Mouse (Mus musculus) heart, postnatal 10 days (tissue): ENCODE data around the gene Rnf214. TPM values are rescaled to one million over a fixed set of nuclear protein-coding genes. Genes with fewer than 3 reads are reported as not detected.

Source experiments
- DNase-seq, 2 experiments: peaks; one replicate each; pipeline ENCODE4 v3.0.0; 2021
- intact Hi-C: fragments of 180-260 bp; cut with DNase I; formaldehyde crosslinking; loops from one replicate; pipeline ENCODE4 v1.15.1; 2025
- total RNA-seq, 2 experiments: library from RNA; stranded (reverse); gene quantifications; 2 replicates each; pipeline ENCODE4 v1.2.3; 2021

Gene Rnf214
- total RNA-seq, result 10 to 100 TPM; 33.5 to 35.9 TPM

DNA sequence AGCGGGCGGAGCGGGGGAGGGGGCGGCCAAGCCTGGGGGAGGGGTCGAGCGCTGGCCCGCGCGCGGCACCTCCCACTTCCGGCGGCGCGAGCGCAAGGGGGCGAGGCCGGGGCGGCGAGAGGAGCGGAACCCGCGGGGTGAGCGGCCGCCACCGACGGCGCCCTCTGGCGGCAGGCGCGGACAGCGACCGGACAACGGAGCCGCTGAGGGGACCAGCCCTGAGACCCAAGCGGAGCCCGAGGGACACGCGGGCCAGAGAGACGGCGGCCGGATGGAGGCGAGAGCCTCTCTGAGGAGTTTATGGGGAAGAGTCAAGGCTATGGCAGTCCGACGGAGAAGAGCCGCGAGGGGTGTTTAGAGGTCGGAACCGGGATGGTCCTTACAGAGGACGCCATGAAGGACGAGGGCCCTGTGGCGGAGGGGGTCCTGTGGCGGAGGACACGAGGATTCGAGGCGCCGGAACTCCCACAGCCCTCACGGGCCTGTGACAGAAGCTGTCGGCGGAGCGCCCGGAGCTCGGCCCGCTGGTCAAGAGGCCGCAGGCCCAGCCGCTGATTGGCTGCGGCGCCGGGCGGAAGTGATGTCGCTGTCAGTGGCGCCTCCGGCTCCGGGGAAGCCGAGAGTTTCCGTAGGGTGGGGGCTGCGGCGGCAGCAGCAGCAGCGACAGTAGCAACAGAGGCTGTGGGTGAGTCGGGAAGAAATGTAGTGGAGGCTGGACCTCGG, at the start of gene Rnf214, which contains the start of gene Pcsk7:
Gene Rnf214 (minus strand): TSS at position 557 of the 723 bp plus-strand sequence.
Gene Pcsk7 (plus strand): TSS at position 143 of the 723 bp plus-strand sequence.
- intact Hi-C loops, result loop anchor here (5.0 kb wide), 1 partner anchor 46 kb away; no protein-coding TSS in a partner anchor
- peak; percentile 94 to 95 for DNase-seq

DNA sequence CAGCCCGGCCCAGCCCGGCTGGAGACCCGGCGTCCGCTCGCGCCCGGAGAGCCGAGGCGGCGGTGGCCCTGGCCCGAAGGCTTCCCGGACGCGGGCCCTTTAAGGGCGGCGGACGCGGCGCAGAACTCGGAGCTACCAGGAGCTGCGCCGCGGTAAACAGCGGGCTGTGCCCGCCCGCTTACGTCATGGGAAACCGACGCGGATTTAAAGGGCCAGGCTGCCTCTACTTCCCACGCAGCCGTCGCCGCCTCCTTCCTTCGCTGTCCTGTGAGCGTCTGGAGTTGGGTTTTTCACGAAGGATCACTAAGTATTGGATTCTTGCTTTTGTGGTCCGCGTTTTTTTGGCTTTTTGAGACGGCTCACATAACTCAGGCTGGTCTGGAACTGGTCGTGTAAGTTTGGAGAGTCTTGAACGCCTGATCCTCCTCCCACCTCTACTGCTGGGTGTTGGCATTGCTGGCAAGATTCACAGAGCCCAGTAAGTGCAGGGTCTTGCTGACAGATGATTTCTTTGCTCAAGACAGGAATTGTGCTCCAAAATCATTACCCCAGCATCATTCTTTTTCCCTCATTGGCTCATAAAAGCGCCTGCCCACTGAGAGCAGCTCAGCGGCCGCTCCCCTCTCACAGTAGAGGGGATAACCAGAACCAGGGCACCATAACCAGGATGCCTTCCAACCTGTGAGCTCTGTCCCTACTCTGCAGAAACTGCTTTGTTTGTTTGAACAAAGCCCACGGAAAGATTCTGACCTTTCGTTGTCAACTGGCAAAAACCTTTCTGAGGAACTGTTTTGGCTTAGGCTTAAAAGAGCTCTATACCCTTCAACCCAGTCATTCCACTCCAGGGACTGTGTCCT, 48.6 kb upstream of the Rnf214 start, which contains the start of gene Sidt2:
Gene Sidt2 (minus strand): TSS at position 152 of the 857 bp plus-strand sequence.
- intact Hi-C loops, result no loop called here
- peak; percentile 91 to 93 for DNase-seq

DNA sequence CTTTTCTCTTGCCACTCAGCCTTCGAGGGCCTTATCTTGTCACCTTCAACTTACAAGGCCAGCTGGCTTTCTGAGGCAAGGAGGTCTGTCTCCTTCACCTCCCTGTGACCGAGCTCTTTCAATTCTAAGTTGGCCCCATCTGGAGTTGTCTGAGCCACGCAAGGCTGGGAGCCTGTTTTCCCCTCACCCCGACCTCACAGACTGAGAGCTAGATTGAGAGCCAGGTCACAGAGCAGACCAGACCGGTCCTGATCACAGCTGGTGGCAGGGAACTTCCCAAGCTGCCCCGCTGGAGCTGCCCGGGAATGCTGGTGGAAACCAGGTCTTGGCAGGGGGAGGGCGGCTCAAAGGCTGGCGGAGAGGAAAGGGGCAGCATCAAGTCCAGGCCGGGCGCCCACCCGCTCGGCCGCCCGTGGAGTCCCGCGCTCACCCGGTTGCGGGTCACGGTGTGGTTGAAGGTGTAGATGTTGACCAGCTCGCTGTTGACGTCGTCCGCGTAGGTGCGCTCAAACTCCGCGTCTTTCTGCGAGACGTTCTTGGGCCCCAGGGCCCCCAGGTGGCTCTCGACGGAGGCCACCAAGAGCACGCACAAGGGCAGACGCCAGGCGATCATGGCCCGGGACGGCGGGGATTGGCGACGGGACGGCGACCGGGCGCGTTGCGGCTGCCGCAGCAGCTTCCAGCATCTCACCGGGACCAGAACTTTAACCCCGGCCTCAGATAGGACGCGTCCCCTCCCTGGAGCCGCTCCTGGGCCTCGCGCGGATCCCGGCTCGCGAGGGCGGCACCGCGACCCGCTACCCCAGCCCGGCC, 47.8 kb upstream of the Rnf214 start:
- peak; percentile 61 to 72 for DNase-seq
- intact Hi-C loops, result loop anchor here (5.0 kb wide), 1 partner anchor 47 kb away; the partner anchor contains the start of genes Pcsk7 and Rnf214

GRCm38 (mm10) chr9:45953511-45954293, 47.0 kb upstream of the Rnf214 start:
- intact Hi-C loops, result loop anchor here (5.0 kb wide), 1 partner anchor 46 kb away; the partner anchor contains the start of genes Pcsk7 and Rnf214
- no peak for DNase-seq

- intact Hi-C loops, result loop anchor here (5.0 kb wide), 1 partner anchor 46 kb away; the partner anchor contains the start of genes Pcsk7 and Rnf214
- no peak for DNase-seq
Observed at GRCm38 (mm10) chr9:45952890-45953289, 46.2 kb upstream of the Rnf214 start.

- intact Hi-C loops, result loop anchor here (5.0 kb wide), 1 partner anchor 45 kb away; the partner anchor contains the start of genes Pcsk7 and Rnf214
Observed at GRCm38 (mm10) chr9:45952057-45952456, 45.3 kb upstream of the Rnf214 start.

DNA sequence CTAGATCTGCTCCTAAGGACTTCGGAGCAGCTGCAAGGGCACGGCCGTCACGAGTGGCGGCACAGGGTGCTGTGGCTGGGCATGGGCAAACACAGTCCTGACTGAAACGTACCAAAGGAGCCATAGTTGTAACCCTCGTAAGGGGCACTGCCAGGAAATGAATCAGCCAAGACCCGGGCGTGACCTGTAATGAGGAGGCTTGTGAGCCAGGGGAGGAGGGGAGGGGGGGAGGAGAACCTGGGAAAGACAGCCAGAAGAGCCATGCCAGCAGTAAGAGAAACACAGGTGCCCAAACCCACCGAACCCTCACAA, 40.1 kb upstream of the Rnf214 start:
- intact Hi-C loops, result no loop called here
- DNase-seq, result no peak

More at GRCm38 (mm10) chr9:45952057-45952456, 45.3 kb upstream of the Rnf214 start:
- DNase-seq, result no peak

DNA sequence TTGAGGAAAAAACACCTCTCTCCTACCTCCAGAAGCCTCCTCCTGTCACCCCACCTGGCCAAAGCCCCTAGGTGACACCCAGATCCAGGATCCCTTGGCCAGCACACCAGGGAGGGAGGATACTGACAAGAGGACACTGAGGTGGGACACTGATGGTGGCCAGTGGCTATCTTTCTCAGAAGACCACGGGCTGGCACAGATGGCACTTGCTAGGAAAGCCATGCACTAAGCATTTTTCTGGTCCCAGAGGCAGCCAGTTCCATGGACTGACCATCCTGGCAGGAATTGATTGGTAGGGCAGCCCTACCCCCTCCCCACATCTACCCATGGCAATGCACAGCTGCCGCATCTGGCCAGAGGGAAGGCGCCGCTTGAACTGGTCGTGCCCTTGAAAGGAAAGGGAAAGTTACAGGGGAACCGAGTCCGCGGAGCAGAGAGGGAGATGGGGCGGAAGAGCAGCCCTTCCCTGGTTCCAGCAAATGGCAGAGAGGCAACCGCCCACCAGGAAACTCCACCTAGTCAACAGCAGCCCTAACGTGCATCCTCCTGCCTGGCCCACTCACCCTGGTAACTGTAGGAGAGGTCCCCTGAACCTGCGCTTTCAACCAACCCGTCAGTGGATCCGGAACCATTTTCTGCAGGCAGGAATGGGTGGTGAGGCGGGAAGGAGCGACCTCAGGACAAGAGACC, 39.6 kb upstream of the Rnf214 start:
- intact Hi-C loops, result no loop called here
- DNase-seq, result no peak

DNA sequence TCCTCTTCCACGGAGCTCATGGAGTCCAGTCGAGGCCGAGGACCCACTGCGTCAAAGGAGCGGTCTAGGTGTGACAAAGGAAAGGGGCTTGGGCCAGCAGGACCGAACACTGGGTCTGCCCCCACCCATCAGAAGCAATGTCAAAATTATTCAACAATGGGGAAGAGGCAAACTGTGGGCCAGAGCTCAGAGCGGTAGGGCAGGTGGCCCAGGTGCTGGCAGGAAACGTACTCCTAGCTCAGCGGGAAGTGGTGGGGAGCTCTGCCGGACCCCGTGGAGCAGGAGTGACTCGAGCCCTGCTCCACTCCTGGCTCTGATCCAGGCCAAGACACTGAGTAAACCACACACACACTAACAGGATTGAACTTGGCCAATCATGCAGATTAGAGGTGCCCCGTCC, 39.0 kb upstream of the Rnf214 start:
- intact Hi-C loops, result no loop called here
- no peak for DNase-seq

- no peak for DNase-seq
- intact Hi-C loops, result no loop called here
Observed at GRCm38 (mm10) chr9:45944506-45945400, 38.0 kb upstream of the Rnf214 start.

GRCm38 (mm10) chr9:45943628-45944505, 37.2 kb upstream of the Rnf214 start:
- DNase-seq, result no peak
- intact Hi-C loops, result no loop called here

DNA sequence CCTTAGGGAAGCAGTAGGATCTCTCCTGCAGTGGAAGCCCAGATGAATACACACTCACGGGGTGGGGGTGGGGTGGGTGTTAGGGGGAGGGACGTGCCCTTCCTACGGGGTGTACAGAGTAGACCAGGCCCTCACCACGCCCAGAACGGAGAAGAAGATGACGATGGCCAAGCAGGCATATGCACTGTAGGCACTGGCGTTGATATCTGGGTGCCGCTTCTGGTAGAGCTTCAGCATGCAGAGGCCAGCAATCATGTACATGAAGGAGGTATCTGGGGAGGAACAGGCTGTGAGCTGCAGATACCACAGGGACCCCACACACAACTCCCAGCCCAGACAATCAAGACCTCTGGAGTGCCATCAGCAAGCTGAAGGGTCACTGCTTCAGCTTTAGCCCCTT, 36.2 kb upstream of the Rnf214 start:
- DNase-seq, result no peak
- intact Hi-C loops, result no loop called here

GRCm38 (mm10) chr9:45942464-45942863, 35.8 kb upstream of the Rnf214 start:
- DNase-seq, result no peak

GRCm38 (mm10) chr9:45941329-45941888, 34.7 kb upstream of the Rnf214 start:
- intact Hi-C loops, result no loop called here
- no peak for DNase-seq

More at GRCm38 (mm10) chr9:45942464-45942863, 35.8 kb upstream of the Rnf214 start:
- intact Hi-C loops, result no loop called here

- DNase-seq, result no peak
- intact Hi-C loops, result no loop called here
Observed at GRCm38 (mm10) chr9:45939794-45940193, 33.1 kb upstream of the Rnf214 start.

GRCm38 (mm10) chr9:45938952-45939637, 32.4 kb upstream of the Rnf214 start:
- no peak for DNase-seq
- intact Hi-C loops, result no loop called here
